Mouse (Mus musculus) heart, adult 18-20 months (tissue): Measurements from ENCODE around the gene Plcg1. TPM values are rescaled to one million over a fixed set of nuclear protein-coding genes. Genes with fewer than 3 reads are reported as not detected.

Experiments used
- DNase-seq, 2 experiments: peaks; one replicate each; pipeline ENCODE4 v3.0.0; 2021 to 2022; ENCODE audit warnings: mixed read lengths in 1 of 2
- total RNA-seq, 2 experiments: library from RNA; stranded (reverse); gene quantifications; 2 replicates each; pipeline ENCODE4 v1.2.3; 2021

Gene Plcg1
- total RNA-seq, 2 experiments from 2014 or later: 45.6 to 58.0 TPM

DNA sequence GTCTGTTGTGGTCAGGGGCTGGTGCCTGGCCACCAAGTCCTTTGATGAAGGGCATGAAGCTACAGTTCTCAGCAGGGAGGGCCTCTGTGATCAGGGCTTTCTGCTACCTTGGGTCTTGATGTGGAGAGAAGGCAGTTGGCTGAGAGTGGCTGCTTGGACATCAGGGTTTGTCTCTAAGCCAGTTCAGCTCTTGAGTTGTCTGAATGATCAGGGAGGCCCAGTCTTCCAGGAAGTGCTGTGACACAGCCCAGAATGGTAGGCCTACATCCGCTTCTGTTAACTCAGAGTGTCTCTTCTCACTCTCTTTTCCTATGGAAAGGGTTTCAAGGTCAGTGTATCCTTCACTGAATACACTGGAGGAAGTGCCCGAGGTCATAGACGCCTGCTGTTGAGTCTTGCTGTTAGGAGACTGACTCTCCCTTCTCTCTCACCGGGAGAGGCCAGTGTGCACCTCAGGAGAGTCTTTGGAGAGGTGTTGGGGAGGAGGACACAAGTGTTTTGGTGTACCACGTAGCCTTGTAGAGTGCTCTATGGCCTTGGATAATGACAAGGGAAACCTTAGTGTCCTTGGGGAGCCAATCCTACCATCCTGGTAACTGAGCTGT, 4.7 kb downstream of the Plcg1 start:
- no peak for DNase-seq

DNA sequence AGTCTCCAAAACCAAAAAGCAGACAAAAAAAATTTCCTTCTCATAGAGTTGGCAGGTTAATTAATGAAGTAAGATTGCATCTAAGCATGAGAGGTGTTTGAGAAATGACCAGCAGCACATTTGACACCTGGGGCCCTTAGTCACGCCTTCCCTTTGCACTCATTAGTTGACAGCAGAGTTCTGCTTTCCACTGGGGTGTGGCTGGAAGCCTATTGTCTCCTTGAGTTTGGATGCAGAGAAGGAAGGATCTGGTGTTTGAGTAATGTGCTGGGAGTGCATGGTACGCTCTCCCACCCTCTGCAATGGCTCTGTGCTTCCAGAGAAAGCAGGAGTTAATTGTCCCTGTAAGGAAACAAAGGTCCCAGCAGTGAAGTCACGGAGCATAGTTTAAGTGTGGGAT, 5.4 kb downstream of the Plcg1 start:
- DNase-seq: no peak

DNA sequence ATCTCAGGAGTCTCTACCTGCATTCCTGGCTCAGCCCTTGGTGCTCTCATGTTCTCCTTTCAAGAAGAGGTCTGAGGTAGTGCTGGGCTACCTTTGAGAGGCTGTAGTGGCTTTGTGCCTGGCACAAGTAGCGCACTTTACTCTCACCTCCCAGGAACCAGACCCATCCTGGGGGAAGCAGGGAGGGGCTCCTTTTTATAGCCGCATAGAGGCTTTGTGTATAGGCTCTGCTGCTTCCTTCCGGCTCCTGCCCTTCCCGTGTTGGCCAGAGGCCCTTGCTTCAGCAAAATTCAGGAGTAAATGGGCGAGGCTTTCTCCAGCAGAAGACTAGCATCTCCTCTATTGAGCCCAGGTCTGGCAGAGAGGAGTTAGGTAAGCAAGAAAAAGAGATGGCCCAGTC, 7.3 kb downstream of the Plcg1 start:
- DNase-seq: peak; percentile 46 to 75

DNA sequence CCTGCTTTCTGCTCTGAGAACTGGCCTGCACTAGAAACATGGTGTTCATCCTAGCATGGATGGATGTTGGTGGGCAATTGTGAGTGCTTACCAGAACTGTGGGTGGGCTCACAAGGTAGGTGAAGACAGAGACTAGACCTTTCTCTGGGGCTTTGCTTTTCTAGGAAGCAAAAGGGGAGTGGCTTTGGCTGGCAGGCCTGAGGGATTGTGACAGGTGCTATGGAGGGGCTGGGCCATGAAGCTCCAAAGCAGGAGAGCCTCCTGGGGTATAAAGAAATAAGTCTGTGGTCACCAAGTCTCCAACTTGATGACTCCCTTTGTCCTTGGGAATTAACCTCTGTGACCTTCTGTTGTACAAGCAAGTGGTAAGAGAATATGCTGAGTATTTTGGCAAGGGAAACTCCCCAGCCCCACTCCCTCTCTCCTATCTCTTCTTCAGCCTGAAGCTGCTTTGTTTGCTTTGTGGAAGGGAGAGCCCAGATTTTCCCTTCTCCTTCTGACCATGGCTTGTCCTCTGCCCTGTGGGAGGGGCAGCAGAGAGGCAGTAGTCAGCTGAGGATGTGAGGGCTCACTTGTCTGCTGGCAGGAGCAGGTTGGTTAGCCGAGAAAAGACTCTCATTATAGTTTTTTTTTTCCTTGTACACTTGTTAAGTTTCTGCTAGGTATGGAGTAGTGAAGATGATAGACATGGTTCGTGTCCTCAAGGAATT, 8.7 kb downstream of the Plcg1 start:
- no peak for DNase-seq

DNA sequence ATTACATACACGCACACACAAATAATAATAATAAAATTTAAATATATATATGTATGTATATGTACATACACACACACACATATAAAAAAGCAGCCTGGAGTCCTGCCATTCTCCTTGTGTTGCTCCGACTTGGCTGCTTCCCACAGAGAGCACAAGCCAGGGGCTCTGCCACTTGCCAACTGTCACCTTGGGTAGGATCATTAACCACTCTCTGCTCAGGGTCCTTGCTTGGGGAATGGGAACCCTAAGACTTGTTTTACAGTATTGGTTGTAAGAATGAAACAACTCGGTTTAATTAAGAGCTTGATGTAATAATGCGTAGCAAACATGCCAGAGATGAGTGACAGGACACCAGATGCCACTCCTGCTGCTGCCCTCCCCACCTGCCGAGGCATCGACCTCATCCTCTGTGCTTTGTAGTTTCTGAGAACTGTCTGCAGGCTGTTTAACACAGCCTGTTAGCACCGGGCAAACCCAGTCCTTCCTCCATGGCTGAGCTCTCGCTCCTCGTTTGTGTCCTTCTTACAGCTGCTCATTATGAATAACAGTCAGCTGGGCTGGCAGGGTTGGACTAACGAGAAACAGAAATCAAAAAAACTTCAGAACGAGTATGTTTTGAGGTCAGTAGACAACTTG, 9.5 kb downstream of the Plcg1 start:
- DNase-seq: no peak

DNA sequence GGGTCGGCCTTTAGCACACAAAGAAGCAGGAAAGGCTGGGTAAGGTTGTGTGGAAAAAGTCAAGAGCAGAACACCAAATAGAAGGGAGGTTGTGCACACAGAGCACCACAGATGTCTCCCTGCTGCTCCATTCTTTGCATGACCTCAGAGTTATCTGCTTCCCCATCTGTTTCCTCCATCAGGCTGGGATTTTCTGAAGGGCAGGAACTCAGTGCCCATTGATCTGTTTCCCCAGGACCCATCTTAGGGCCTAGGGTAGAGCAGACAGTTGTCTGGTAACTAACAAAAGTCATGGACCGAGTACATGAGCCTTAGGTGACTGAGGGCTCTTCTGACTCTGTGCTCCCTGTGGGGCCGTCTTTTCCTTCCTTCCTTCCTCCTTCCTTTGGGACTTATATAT, 10.5 kb downstream of the Plcg1 start:
- no peak for DNase-seq

DNA sequence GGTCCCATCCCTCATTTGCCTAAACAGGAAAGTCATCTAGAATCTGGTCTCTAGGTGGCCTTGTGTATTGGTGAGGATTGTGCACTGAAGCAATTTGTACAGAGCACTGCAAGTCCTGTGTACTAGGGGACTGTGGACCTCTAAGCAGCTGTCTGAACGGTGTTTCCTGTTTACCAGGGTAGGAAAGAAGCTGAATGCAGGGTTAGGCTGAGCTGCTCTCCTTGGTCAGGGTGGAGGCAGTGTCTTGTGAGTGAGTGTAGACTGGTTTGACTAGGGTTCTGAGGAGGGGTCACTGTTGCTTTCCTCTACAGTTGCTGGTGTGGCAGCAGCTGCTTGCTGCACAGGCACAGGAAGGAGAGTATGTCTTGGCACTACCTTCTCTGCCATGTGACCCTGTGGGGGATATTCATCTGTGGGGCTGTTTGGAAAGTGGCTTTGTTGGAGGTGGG, 11.1 kb downstream of the Plcg1 start:
- DNase-seq: peak in 1 of 2 experiments; percentile 43

DNA sequence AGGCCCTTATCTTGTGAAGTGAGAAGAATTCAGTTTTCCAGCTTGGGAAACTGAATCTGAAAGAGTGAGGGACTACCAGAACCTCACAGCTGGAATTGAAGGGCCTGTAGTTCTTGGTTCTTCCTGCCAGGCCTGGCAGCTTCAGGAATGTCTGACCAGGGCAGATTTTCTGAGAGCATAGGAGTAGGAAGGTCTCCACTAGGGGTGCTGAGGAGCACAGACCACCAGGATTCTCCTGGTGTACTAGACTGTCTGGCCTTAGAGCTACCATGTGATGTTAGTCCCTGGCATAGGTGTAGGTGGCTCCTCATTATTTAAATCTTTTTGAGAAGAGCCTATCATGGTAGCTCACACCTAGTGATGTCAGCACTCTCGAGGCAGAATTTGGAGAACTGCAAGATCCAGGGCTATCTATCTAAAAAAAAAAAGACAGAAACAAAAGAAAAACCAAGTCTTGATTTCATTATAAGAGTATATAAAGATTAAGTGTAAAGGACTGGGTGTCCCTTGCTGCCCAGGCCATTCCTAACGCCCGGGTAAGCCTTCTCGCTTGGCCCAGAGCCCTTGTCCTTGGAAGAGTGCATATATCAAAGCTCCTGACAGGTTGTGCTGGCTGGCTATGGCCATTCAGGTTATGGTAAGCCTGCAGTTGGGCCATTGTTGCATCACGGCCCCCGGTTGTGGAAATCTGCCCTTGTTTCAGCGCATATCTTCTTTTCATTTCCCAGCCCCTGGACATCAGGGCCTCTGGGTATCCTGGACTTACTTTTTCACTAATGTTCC, 13.1 kb downstream of the Plcg1 start:
- peak; percentile 80 to 88 for DNase-seq

DNA sequence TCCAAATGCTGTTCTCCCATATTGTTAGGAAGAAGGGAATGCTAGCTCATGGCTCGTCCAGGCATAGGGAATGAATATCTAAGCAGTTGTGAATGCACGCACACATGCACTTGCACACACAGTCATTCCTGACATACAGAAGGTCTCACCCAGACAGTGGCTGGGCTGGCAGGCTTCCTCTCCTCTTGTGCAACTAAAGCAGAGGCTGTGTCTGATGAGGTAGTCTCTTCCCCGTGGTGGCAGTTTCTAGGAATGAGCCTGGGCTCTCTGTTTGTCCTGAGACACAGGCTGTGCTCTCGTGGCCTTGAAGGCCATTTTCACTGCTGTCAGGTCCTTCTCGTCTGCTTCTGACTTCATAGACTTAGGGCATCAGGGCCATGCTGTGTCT, 13.7 kb downstream of the Plcg1 start:
- no peak for DNase-seq

DNA sequence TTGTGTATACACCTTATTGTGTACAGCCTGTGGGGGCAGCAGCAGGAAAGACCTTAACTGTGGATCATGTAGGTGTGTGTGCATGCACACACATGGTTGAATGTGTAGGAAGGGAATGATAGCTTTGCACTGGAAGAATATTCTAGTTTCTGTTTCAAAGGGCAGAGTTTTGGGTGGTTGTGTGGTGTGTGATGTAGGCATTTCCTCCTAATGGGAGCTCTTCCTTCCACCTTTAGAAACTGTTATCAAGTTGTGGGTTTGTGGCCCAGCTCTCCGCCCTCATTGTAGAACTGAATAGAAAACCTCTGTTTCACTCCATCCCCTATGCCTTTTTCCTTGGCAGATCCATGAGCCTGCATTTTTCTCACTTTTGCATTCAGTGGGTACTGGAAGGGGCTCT, 14.4 kb downstream of the Plcg1 start:
- no peak for DNase-seq

DNA sequence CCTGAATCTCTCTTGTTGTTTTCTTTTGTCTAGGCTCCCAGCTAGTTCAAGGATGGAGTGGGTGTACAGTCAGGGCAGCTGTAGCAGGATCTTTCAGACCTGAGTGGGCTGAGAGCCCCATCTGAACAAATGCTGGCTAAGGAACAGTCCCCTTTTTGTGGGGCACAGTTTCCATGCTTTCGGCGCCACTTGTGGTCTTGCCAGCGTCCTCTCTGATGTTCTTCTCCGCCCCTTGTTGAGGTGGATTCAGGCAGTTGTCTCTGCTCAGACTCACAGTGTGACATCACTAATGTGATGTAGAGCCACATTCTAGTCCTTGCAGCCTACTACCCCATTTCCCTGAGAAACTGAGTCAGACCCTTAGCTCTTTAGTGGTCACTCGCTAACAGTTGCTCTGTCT, 15.5 kb downstream of the Plcg1 start:
- DNase-seq: no peak

DNA sequence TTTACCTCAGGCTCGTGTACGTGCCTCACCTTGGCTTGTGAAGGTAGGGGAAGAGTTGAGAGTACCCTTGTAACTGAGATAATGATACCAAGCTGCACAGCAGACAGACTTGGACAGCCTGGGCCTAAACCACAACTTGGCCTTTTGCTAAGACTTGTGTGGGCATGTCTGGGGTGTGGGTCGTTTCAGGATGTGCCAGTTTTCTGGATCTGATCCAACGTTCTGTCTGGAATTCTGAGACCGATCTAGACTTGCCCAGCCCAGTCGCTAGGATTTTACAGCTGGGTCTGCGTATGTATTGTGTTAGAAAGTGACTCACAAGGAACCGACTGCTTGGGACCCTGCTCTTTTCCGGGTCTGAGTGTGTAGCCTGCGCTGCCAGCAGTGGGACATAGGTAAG, 16.0 kb downstream of the Plcg1 start:
- no peak for DNase-seq

DNA sequence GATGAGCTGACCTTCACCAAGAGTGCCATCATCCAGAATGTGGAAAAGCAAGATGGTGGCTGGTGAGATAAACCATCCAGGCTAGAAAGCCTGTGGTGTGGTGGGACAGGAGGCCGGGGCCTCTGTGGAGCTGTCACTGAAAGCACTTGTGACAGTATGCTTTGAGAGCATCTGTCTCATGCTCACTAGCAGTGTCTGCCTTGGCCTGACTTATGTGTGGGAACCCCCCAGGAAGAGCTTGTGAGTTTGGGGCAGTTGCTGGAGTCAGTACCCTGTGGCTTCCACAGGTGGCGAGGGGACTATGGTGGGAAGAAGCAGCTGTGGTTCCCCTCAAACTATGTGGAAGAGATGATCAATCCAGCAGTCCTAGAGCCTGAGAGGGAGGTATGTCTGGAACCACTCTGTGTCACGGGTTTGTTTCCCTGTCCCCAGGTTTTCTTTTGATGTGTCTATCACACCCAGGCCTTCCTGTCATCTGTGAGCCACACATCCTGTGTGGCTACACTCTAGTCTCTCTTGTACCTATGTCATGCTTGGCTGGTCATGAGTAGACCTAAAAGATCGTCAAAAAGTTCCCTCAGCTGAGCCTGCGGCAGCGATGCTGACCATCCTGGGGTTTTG, 25.6 kb downstream of the Plcg1 start:
- no peak for DNase-seq

DNA sequence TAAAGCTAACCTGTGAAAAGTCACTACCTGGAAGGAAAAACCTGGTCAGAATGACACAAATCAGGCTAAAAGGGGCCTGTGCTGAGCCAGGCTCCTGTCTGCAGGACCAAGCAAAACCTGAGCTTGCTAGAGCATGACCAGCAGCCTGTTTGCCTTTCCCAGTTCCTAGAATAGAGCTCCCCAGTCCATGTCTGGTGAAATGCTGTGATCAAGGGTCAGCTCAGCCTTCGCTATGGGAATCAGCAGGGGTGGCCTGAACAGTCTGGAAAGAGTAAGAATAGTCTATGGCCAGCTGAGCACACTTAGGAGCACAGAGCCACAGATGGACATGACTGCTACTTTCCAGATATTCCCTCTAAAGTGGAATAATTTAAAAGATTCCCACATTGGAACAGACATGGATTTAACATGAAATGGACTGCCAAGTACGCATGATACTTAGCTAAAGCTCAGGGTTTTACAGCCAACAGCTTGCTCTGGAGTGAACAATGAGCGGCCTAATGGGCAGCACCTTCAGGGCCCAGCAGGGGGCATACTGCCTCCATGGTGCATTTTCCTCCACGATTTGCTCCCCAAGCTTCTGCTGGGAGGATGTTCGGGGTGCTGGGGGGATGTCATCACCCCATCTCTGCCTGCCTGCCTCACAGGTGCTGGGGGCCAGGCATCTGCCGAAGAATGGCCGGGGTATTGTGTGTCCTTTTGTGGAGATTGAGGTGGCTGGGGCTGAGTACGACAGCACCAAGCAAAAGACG, 29.5 kb downstream of the Plcg1 start:
- peak in 1 of 2 experiments; percentile 77 for DNase-seq

DNA sequence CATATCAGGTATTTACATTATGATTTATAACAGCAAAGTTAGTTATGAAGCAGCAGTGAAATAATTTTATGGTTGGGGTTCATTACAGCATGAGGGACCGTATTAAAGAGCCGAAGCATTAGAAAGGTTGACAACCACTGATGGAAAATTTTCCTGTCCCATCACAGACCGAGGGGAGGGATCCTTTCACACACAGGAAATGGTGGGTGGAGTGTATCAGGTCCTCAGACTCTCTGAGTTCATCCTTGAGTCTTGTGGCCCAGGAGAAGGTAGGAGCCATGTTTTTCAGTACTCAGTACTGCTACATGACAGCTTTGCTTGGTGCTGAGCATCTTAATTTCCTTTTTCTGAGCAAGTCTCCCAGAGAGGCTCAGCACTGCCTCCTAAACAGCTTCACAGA, 32.7 kb downstream of the Plcg1 start:
- no peak for DNase-seq

DNA sequence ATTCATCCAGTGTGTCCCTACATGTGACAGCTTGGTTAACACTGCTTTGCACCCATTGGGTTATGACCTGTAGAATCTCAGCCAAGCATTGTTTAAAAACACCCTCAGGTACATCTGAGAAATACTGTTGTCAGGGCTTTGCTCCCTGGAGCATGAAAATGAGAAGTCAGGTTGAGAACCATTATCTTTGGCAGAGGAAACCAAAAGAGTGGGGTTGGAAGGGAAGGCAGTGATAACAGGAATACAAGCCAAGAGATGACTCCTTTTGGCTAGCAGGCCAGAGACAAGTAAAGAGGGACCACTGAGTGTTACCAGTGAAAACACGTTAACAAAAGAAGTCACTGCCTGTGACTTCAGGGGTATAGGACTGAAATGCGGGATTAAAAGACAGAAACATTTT, 33.3 kb downstream of the Plcg1 start:
- no peak for DNase-seq

DNA sequence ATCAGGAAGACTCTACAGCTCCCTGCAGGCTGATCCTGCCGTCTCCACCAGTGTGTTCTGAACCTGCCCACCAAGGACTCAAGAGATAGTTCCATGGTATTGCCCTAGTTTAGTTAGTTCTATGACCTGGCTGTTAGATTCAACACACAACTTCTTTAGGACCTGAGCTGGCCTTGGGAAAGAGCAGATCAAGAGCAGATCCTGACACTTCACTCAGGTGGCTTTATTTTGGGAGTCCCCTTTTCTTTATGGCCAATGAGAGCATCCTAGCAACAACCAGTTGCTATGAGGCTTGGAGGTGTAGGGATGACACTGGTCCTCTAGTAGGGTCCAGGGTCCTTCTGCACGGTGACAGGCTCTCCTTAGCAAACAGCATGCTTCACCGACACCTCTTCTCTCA, 34.0 kb downstream of the Plcg1 start:
- DNase-seq: no peak

DNA sequence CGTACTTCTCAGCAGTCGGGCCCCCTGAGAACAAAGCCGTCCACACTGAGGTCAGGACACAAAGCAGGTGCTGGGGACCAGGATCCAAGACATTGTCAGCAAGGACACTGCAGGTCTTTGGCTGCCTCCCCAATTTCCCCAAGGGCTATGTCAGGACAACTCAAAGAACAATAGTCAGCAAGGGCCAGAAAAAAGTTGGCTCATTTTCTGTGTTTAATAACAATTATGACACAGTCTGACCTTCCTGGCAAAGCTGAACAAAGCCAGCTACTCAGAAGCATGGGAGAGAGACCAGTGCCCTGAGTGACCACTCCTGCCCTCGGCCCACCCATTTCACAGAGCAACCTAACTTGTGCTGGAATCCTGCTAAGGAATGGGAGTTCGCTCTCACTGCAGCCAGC, 35.3 kb downstream of the Plcg1 start:
- DNase-seq: peak; percentile 84 to 92

DNA sequence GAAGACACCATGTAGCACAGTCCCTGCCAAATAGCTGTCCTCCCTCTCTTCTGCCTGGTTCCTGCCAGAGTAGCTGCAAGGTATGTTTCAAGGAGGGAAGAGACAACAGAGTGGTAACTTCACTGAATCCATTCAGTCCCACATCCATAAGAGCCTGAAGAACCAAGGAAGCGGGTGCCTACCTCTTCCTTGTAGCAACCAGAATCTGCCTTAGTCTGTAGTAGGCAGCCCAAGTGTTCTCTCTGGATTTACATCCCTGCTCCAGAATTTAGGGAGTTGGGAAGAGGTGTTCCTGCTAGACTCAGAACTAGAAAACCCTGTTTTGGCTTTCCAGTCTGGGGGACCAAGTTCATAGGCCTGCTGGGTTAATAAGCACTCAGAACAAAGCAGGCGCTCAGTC, 36.1 kb downstream of the Plcg1 start:
- DNase-seq: no peak

DNA sequence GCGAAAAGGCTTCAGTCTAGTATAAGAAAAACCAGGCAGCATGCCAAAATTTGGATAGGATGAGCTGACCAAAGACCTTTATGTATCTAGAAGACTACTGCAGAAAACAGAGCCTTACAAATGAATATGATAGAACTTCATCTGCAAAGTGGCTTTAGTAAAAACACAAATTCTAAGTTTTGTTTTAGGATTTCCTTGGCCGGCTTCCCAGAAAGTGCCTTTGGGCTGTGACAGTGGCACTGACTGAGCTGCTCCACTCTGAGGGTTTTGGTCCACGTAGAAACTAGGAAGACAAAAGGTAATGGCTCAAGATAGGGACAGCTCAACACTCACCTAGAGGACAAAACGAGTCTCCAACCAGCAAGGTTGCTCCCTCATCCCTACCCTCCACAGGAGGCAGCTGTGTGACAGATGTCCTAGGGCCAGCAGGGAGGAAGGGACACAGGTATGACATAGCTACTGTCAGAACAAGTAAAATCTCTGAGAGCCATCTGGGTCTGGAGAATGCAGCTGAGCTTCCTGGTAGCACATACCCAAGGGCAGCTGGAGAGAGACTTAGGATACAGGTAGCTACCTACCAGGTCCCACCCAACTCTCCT, 37.1 kb downstream of the Plcg1 start:
- DNase-seq: no peak

DNA sequence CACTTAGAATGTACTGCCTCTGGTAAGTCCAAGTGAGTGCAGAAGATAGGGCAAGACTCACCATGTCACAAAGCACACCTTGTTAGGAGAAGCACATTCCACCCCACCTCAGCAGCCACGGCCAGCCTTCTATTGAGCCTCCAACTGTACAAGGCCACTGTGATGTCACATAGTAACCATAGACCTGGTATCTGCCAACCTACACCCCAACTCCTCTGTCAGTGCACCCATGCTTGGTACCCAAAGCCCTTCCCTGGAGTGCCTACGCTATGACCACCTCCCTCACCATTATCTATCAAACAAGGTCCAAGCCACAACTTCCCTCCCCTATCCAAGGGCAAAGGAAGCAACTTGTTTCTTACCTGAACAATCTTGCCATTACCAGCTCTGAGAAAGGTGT, 37.9 kb downstream of the Plcg1 start:
- no peak for DNase-seq
